Mouse (Mus musculus) embryonic fibroblast, embryonic 13.5 days (primary cell): Measurements from ENCODE around the gene Csf1.

Experiments used
- CTCF ChIP-seq: IDR thresholded peaks from 2 replicates; pipeline ENCODE4 v1.5.1; 2011; ENCODE audit warnings: mild to moderate bottlenecking, control low read depth, low read length, moderate library complexity, borderline replicate concordance; ENCODE audit not compliant: insufficient read depth
- POLR2A ChIP-seq: IDR thresholded peaks from 2 replicates; pipeline ENCODE4 v1.6.1; 2011; ENCODE audit warnings: low read depth, mild to moderate bottlenecking, control low read depth, low read length, moderate library complexity

GRCm38 (mm10) chr3:107775736-107776135 lies 15.5 kb upstream of the Csf1 start:
- TF ChIP-seq CTCF (no peak), POLR2A (no peak)
